Mouse (Mus musculus): ENCODE data around the gene Gm14597. TPM values are rescaled to one million over a fixed set of nuclear protein-coding genes. Genes with fewer than 3 reads are reported as not detected.
"Not testable (repeated sequence)": the region's sequence is repeated elsewhere in the genome, so short reads cannot be mapped to it uniquely, and the experiment has no call there.

Gm14597 gene
- polyA plus RNA-seq (2012; rRNA removed) = not detected in 2 replicates

- H3K27ac ChIP-seq (ENCODE audit: insufficient read depth, low read depth, low read length) = peak within 1 kb of the TSS; percentile 29; the same call in 1 of the 2 replicates
- not testable (repeated sequence) for H3K4me1 ChIP-seq (ENCODE audit: control insufficient read depth, insufficient read depth, low read length); H3K36me3 ChIP-seq (ENCODE audit: control insufficient read depth, insufficient read depth, low read length); DNase-seq; H3K27me3 ChIP-seq (replicated peaks; ENCODE audit: control insufficient read depth, insufficient read depth, low read length)
- peak within 1 kb of the TSS; percentile 63 for H3K4me3 ChIP-seq (ENCODE audit: insufficient read depth, low read depth, low read length)
- 61% methylated on average over 3 of the region's 4 CpGs for whole genome bisulfite sequencing
Observed at GRCm38 (mm10) chrX:53608879-53609278, at the start of gene Gm14597. Gene Gm14597 (minus strand): TSS chrX:53608979.

GRCm38 (mm10) chrX:53652917-53653316 lies 44.1 kb upstream of the Gm14597 start:
- H3K27ac ChIP-seq (ENCODE audit: insufficient read depth, low read depth, low read length); DNase-seq; H3K4me3 ChIP-seq (ENCODE audit: insufficient read depth, low read depth, low read length); H3K27me3 ChIP-seq (replicated peaks; ENCODE audit: control insufficient read depth, insufficient read depth, low read length); H3K4me1 ChIP-seq (ENCODE audit: control insufficient read depth, insufficient read depth, low read length); H3K36me3 ChIP-seq (ENCODE audit: control insufficient read depth, insufficient read depth, low read length): not testable (repeated sequence)
- 56% methylated on average over 4 of the region's 4 CpGs for WGBS

GRCm38 (mm10) chrX:53645885-53646284 lies 37.1 kb upstream of the Gm14597 start:
- Histone ChIP-seq H3K4me3 (ENCODE audit: insufficient read depth, low read depth, low read length) (no peak overlapping the region), H3K4me1 (ENCODE audit: control insufficient read depth, insufficient read depth, low read length) (peaks cover 2% of the 10 kb centered on the region; the same call in 1 of the 2 replicates), H3K27ac (ENCODE audit: insufficient read depth, low read depth, low read length) (no peak overlapping the region), H3K36me3 (ENCODE audit: control insufficient read depth, insufficient read depth, low read length) (no peaks in the 10 kb centered on the region), H3K27me3 (replicated peaks; ENCODE audit: control insufficient read depth, insufficient read depth, low read length) (no peaks in the 10 kb centered on the region)
- 82% methylated on average over 6 of the region's 6 CpGs for WGBS
- DNase-seq = no peak
- TF ChIP-seq CTCF (conservative IDR thresholded peaks at IDR 0.05; ENCODE audit: insufficient read depth, insufficient read length, low read depth, low read length) = no peak
- no peak for TF ChIP-seq POLR2A (IDR thresholded peaks at IDR 0.05; ENCODE audit: low read depth, low read length)

- WGBS = 0% methylated on average over 11 of the region's 50 CpGs
- H3K27ac ChIP-seq (ENCODE audit: insufficient read depth, low read depth, low read length); H3K36me3 ChIP-seq (ENCODE audit: control insufficient read depth, insufficient read depth, low read length); H3K4me1 ChIP-seq (ENCODE audit: control insufficient read depth, insufficient read depth, low read length); H3K27me3 ChIP-seq (replicated peaks; ENCODE audit: control insufficient read depth, insufficient read depth, low read length): not testable (repeated sequence)
- peak; percentile 87 for DNase-seq
- peak within 1 kb of the TSS; percentile 41 for H3K4me3 ChIP-seq (ENCODE audit: insufficient read depth, low read depth, low read length)
Observed at GRCm38 (mm10) chrX:53642980-53643961, 34.5 kb upstream of the Gm14597 start, which contains the start of gene Rtl8a. Gene Rtl8a (minus strand): TSS chrX:53643682.

GRCm38 (mm10) chrX:53642604-53642979 lies 33.8 kb upstream of the Gm14597 start:
- H3K36me3 ChIP-seq (ENCODE audit: control insufficient read depth, insufficient read depth, low read length); DNase-seq; H3K4me1 ChIP-seq (ENCODE audit: control insufficient read depth, insufficient read depth, low read length); H3K27ac ChIP-seq (ENCODE audit: insufficient read depth, low read depth, low read length); H3K27me3 ChIP-seq (replicated peaks; ENCODE audit: control insufficient read depth, insufficient read depth, low read length): not testable (repeated sequence)
- H3K4me3 ChIP-seq (ENCODE audit: insufficient read depth, low read depth, low read length) = peak overlapping the region; percentile 17; the same call in 1 of the 2 replicates
- WGBS = 31% methylated on average over 3 of the region's 4 CpGs

GRCm38 (mm10) chrX:53638107-53638506 lies 29.3 kb upstream of the Gm14597 start:
- not testable (repeated sequence) for H3K36me3 ChIP-seq (ENCODE audit: control insufficient read depth, insufficient read depth, low read length); H3K4me3 ChIP-seq (ENCODE audit: insufficient read depth, low read depth, low read length); H3K27me3 ChIP-seq (replicated peaks; ENCODE audit: control insufficient read depth, insufficient read depth, low read length); H3K4me1 ChIP-seq (ENCODE audit: control insufficient read depth, insufficient read depth, low read length); H3K27ac ChIP-seq (ENCODE audit: insufficient read depth, low read depth, low read length); DNase-seq
- 56% methylated on average over 3 of the region's 3 CpGs for WGBS

- not testable (repeated sequence) for H3K4me3 ChIP-seq (ENCODE audit: insufficient read depth, low read depth, low read length); H3K27me3 ChIP-seq (replicated peaks; ENCODE audit: control insufficient read depth, insufficient read depth, low read length); H3K36me3 ChIP-seq (ENCODE audit: control insufficient read depth, insufficient read depth, low read length); H3K4me1 ChIP-seq (ENCODE audit: control insufficient read depth, insufficient read depth, low read length); H3K27ac ChIP-seq (ENCODE audit: insufficient read depth, low read depth, low read length); DNase-seq
Observed at GRCm38 (mm10) chrX:53611395-53611794, 2.6 kb upstream of the Gm14597 start.

GRCm38 (mm10) chrX:53610571-53610970 lies 1.8 kb upstream of the Gm14597 start:
- no peak overlapping the region for H3K27ac ChIP-seq (ENCODE audit: insufficient read depth, low read depth, low read length)
- 2% methylated on average over 3 of the region's 3 CpGs for WGBS
- no peaks in the 10 kb centered on the region for H3K4me1 ChIP-seq (ENCODE audit: control insufficient read depth, insufficient read depth, low read length)
- H3K27me3 ChIP-seq (replicated peaks; ENCODE audit: control insufficient read depth, insufficient read depth, low read length) = no peaks in the 10 kb centered on the region
- TF ChIP-seq POLR2A (IDR thresholded peaks at IDR 0.05; ENCODE audit: low read depth, low read length) (no peak), CTCF (conservative IDR thresholded peaks at IDR 0.05; ENCODE audit: insufficient read depth, insufficient read length, low read depth, low read length) (peak; percentile 32; the same call in 1 of the 2 replicates)
- peak; percentile 69 for DNase-seq
- no peaks in the 10 kb centered on the region for H3K36me3 ChIP-seq (ENCODE audit: control insufficient read depth, insufficient read depth, low read length)
- no peak overlapping the region for H3K4me3 ChIP-seq (ENCODE audit: insufficient read depth, low read depth, low read length)

All from kidney, adult 2 months (tissue).